Comparison of ENCODE assay signal across 19 mouse cellular contexts in the genomic region with DNA sequence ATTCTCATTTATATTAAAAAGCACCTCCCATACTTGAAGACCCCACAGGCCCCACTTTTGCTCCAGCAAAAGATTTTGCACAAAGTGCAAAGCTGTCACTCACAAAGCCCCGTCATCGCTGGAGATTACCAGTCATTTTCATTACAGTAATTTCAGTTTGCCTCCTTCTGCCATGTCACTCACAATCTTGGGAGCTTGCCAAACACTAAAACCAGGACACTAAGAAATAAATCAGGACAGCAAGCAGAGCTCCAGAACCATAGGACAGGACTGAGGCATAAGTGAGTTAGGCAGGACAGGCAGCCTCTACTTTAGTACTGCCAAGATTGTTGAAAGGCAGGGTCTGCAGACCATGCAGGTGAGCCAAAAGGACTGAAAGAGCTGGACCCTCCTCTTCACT.
DNase-seq lines count a peak whose midpoint lies in the region; ATAC-seq lines count a peak whose summit lies in the region.
"Had no signal": no experiment of that assay in that cellular context is flagged by ENCODE, and none has a peak within 500 bp of the region (broad histone marks: within the 10 kb centered on the region; RNA-seq: fewer than 3 reads in every experiment).

No protein-coding gene starts in this region.

- H3K9ac ChIP-seq in embryonic facial prominence, embryonic 14.5 days (ENCODE audit: low read depth, low read length): no peak overlapping the region
- H3K9ac ChIP-seq: kidney, embryonic 15.5 days; midbrain, embryonic 15.5 days; neural tube, embryonic 13.5 days; stomach, embryonic 15.5 days had no signal

- no peak overlapping the region for H3K4me3 ChIP-seq in embryonic facial prominence, embryonic 14.5 days (ENCODE audit: low read depth, low read length)
- no peak overlapping the region for H3K4me3 ChIP-seq in embryonic facial prominence, embryonic 10.5 days
- H3K4me3 ChIP-seq: heart, embryonic 10.5 days; kidney, embryonic 15.5 days; layer of hippocampus, adult 2 months; left cerebral cortex, adult 2 months; midbrain, embryonic 15.5 days; neural tube, embryonic 13.5 days; stomach, embryonic 15.5 days had no signal

- H3K36me3 ChIP-seq in embryonic facial prominence, embryonic 14.5 days (ENCODE audit: control insufficient read depth, insufficient read depth, low read length): no peaks in the 10 kb centered on the region
- H3K36me3 ChIP-seq in embryonic facial prominence, embryonic 10.5 days (replicated peaks): no peaks in the 10 kb centered on the region
- H3K36me3 ChIP-seq: heart, embryonic 10.5 days; kidney, embryonic 15.5 days; midbrain, embryonic 15.5 days; neural tube, embryonic 13.5 days; stomach, embryonic 15.5 days had no signal

- intact Hi-C loops in left cerebral cortex, postnatal 4 days (cut with DNase I): no loop called here

- DNase-seq in embryonic facial prominence, embryonic 14.5 days (ENCODE audit: low spot score): peak; percentile 2
- no peak for DNase-seq in embryonic facial prominence, embryonic 10.5 days (ENCODE audit: low spot score)
- peak; percentile 1 for DNase-seq in left cerebral cortex, postnatal 4 days
- no peak for DNase-seq in left cerebral cortex, adult 9 months (ENCODE audit: low spot score in 2 of 2)
- peak; percentile 0 to 35 for DNase-seq in adrenal gland, postnatal 36 days
- DNase-seq in cerebellum, postnatal 14 days: peak; percentile 14
- no peak for DNase-seq in kidney, postnatal 4 days
- DNase-seq in thymus, postnatal 0 days (ENCODE audit: low spot score): no peak
- DNase-seq: gastrocnemius, postnatal 10 days; heart, postnatal 14 days; lung, postnatal 36 days; thymus, postnatal 14 days had no signal

- H3K27me3 ChIP-seq in embryonic facial prominence, embryonic 14.5 days (replicated peaks; ENCODE audit: control insufficient read depth, insufficient read depth, low read length): no peaks in the 10 kb centered on the region
- H3K27me3 ChIP-seq in embryonic facial prominence, embryonic 10.5 days (replicated peaks; ENCODE audit: low read depth, poor library complexity, severe bottlenecking): no peaks in the 10 kb centered on the region
- H3K27me3 ChIP-seq: kidney, embryonic 15.5 days; midbrain, embryonic 15.5 days; neural tube, embryonic 13.5 days; stomach, embryonic 15.5 days had no signal

- no peak overlapping the region for H3K27ac ChIP-seq in embryonic facial prominence, embryonic 14.5 days (replicated peaks; ENCODE audit: low read depth, low read length)
- H3K27ac ChIP-seq in embryonic facial prominence, embryonic 10.5 days (replicated peaks): no peak overlapping the region
- H3K27ac ChIP-seq: heart, embryonic 10.5 days; kidney, embryonic 15.5 days; layer of hippocampus, adult 2 months; left cerebral cortex, adult 2 months; midbrain, embryonic 15.5 days; neural tube, embryonic 13.5 days; stomach, embryonic 15.5 days had no signal

- WGBS in embryonic facial prominence, embryonic 14.5 days: 58% methylated on average over 2 of the region's 2 CpGs
- 92% methylated on average over 2 of the region's 2 CpGs for WGBS in embryonic facial prominence, embryonic 10.5 days

- H3K9me3 ChIP-seq in embryonic facial prominence, embryonic 14.5 days (ENCODE audit: control insufficient read depth, low read length): no peaks in the 10 kb centered on the region
- H3K9me3 ChIP-seq in embryonic facial prominence, embryonic 10.5 days: no peaks in the 10 kb centered on the region
- H3K9me3 ChIP-seq: heart, embryonic 10.5 days; kidney, embryonic 15.5 days; midbrain, embryonic 15.5 days; neural tube, embryonic 13.5 days; stomach, embryonic 15.5 days had no signal

- H3K4me1 ChIP-seq in embryonic facial prominence, embryonic 14.5 days (ENCODE audit: control insufficient read depth, insufficient read depth, low read length): no peaks in the 10 kb centered on the region
- no peaks in the 10 kb centered on the region for H3K4me1 ChIP-seq in embryonic facial prominence, embryonic 10.5 days
- H3K4me1 ChIP-seq: heart, embryonic 10.5 days; kidney, embryonic 15.5 days; midbrain, embryonic 15.5 days; neural tube, embryonic 13.5 days; stomach, embryonic 15.5 days had no signal

- no peak for ATAC-seq in embryonic facial prominence, embryonic 14.5 days (ENCODE audit: low read depth)
- ATAC-seq: midbrain, embryonic 15.5 days had no signal

- no peak overlapping the region for H3K4me2 ChIP-seq in embryonic facial prominence, embryonic 14.5 days (ENCODE audit: low read depth, low read length)
- H3K4me2 ChIP-seq: kidney, embryonic 15.5 days; midbrain, embryonic 15.5 days; neural tube, embryonic 13.5 days; stomach, embryonic 15.5 days had no signal

Comparison
In these comparisons a context has a peak if more than half of its experiments do, and no peak if none do; other contexts are left out.
1. DNase-seq: peak in embryonic facial prominence, embryonic 14.5 days (single experiment), left cerebral cortex, postnatal 4 days (single experiment), adrenal gland, postnatal 36 days (2 of 2) and cerebellum, postnatal 14 days (2 of 2); none in embryonic facial prominence, embryonic 10.5 days (single experiment), left cerebral cortex, adult 9 months (0 of 2), kidney, postnatal 4 days (0 of 2) and thymus, postnatal 0 days (single experiment).